Comparison of ENCODE assay signal across 9 mouse cellular contexts in genomic region chr9:89623006-89623760, GRCm38 (mm10). TPM values are rescaled to one million over a fixed set of nuclear protein-coding genes. Genes with fewer than 3 reads are reported as not detected.
A peak's percentile ranks its signal among the peaks of the same experiment; 100 is the strongest.
DNase-seq lines count a peak whose midpoint lies in the region; ATAC-seq and TF ChIP-seq lines count a peak whose summit lies in the region.
"Had no signal": no experiment of that assay in that cellular context is flagged by ENCODE, and none has a peak within 500 bp of the region (broad histone marks: within the 10 kb centered on the region; RNA-seq: fewer than 3 reads in every experiment).

Gene Minar1, minus strand, starts transcription at chr9:89623125.

- 0 out of 2 replicates have a peak, but pooled peaks cover 4% of the 10 kb centered on the region for H3K27me3 ChIP-seq in ES-Bruce4 (ENCODE audit: control insufficient read depth, insufficient read depth, low read length, poor library complexity, severe bottlenecking)
- H3K27me3 ChIP-seq in limb, embryonic 11.5 days (ENCODE audit: control insufficient read depth, insufficient read depth, low read length) = peaks cover 23% of the 10 kb centered on the region

- no peak within 1 kb of the TSS for H3K27ac ChIP-seq in ES-Bruce4 (ENCODE audit: insufficient read depth, low read length)
- H3K27ac ChIP-seq in limb, embryonic 11.5 days (replicated peaks; ENCODE audit: low read depth, low read length) = no peak within 1 kb of the TSS

- TF ChIP-seq CTCF in ES-Bruce4 (IDR thresholded peaks at IDR 0.05; ENCODE audit: low read depth, low read length) = peak; percentile 37

- H3K9me3 ChIP-seq in ES-Bruce4 (replicated peaks; ENCODE audit: control insufficient read depth, insufficient read depth, low read length, poor library complexity, severe bottlenecking) = no peaks in the 10 kb centered on the region
- H3K9me3 ChIP-seq in limb, embryonic 11.5 days (ENCODE audit: control insufficient read depth, low read length) = no peaks in the 10 kb centered on the region

- H3K4me2 ChIP-seq in limb, embryonic 11.5 days (ENCODE audit: low read depth, severe bottlenecking) = peak within 1 kb of the TSS; percentile 93

- H3K36me3 ChIP-seq in ES-Bruce4 (ENCODE audit: control insufficient read depth, insufficient read depth, low read length, poor library complexity, severe bottlenecking) = no peaks in the 10 kb centered on the region
- H3K36me3 ChIP-seq in limb, embryonic 11.5 days (ENCODE audit: control insufficient read depth, insufficient read depth, low read length) = no peaks in the 10 kb centered on the region

- H3K9ac ChIP-seq in ES-Bruce4 (ENCODE audit: low read depth, poor library complexity, severe bottlenecking) = no peak within 1 kb of the TSS
- H3K9ac ChIP-seq in limb, embryonic 11.5 days (ENCODE audit: low read length) = peak within 1 kb of the TSS; percentile 49

- H3K4me3 ChIP-seq in ES-Bruce4 (ENCODE audit: low read depth, low read length) = peak within 1 kb of the TSS; percentile 21
- peak within 1 kb of the TSS; percentile 41 for H3K4me3 ChIP-seq in limb, embryonic 11.5 days (ENCODE audit: low read depth, low read length)

- no peak for TF ChIP-seq POLR2A in ES-Bruce4 (IDR thresholded peaks at IDR 0.05; ENCODE audit: insufficient read depth, low read length)

- intact Hi-C loops in gastrocnemius, postnatal 14 days (cut with DNase I; ENCODE audit: low total_unique reads) = no loop called here

- no peak for TF ChIP-seq EP300 in ES-Bruce4 (IDR thresholded peaks at IDR 0.05; ENCODE audit: insufficient read depth, low read depth, low read length)

- peak; percentile 10 for DNase-seq in gastrocnemius, postnatal 10 days
- no peak for DNase-seq in gastrocnemius, postnatal 14 days
- peak; percentile 36 to 45 for DNase-seq in cerebellum, postnatal 4 days (ENCODE audit: low spot score in 2 of 2)
- DNase-seq in limb, embryonic 11.5 days (ENCODE audit: low spot score) = peak; percentile 63
- peak; percentile 66 for DNase-seq in neural tube, embryonic 10.5 days (ENCODE audit: extremely low spot score, low spot score)
- DNase-seq in c-Kit-positive CD71-positive TER-119-positive erythroid progenitor cells, embryonic 14.5 days (ENCODE audit: low spot score) = no peak

- no peaks in the 10 kb centered on the region for H3K4me1 ChIP-seq in ES-Bruce4 (ENCODE audit: control insufficient read depth, insufficient read depth, low read length)
- H3K4me1 ChIP-seq in limb, embryonic 11.5 days (ENCODE audit: control insufficient read depth, insufficient read depth, low read length) = 0 out of 2 replicates have a peak, but pooled peaks cover 5% of the 10 kb centered on the region

- WGBS in limb, embryonic 11.5 days = 1% methylated on average over 27 of the region's 27 CpGs

- ATAC-seq in hematopoietic stem cell, adult 5-6 weeks (replicated peaks in 1 of 2; ENCODE audit: insufficient read depth in 1 of 2, low FRiP score in 2 of 2, low TSS enrichment in 1 of 2, low read depth in 1 of 2, poor library complexity in 2 of 2, severe bottlenecking in 2 of 2) = peak; percentile 74
- peak; percentile 72 for ATAC-seq in limb, embryonic 11.5 days (ENCODE audit: insufficient number of reproducible peaks, low FRiP score, low TSS enrichment, low read depth)

RNA-seq across cellular contexts. Expression of gene Minar1, which starts in this region (rescaled TPM):
- under 1 TPM; 0.12 to 0.23 TPM for total RNA-seq in gastrocnemius, postnatal 10 days (2021)
- under 1 TPM in 1 of 2 experiments, not detected in 1; 0.11 TPM for total RNA-seq in gastrocnemius, postnatal 14 days (2021)
- 0.10 and 0.12 TPM in 2 replicates for polyA plus RNA-seq in ES-Bruce4 (2011; ENCODE audit: insufficient read depth, insufficient read length, low read depth, missing spikeins)
- not detected in 2 replicates for total RNA-seq in hematopoietic stem cell, adult 5-6 weeks (2017)
- polyA plus RNA-seq in limb, embryonic 11.5 days (2014; fragmentation: Nextera tagmentation; extraction: Ambion mirVana) = 0.09 and 0.23 TPM in 2 replicates
- polyA plus RNA-seq: large intestine, adult 2 months had no signal

Comparison
In these comparisons a context has a peak if more than half of its experiments do, and no peak if none do; other contexts are left out.
1. Peak in DNase-seq in gastrocnemius, postnatal 10 days; RNA of the gene not detected or under 1 TPM.
2. Peak in ATAC-seq in hematopoietic stem cell, adult 5-6 weeks; RNA of the gene not detected or under 1 TPM.
3. Peak in DNase-seq, ATAC-seq, H3K4me3 ChIP-seq, H3K9ac ChIP-seq and H3K4me2 ChIP-seq in limb, embryonic 11.5 days; RNA of the gene not detected or under 1 TPM.
4. DNase-seq: peak in cerebellum, postnatal 4 days (2 of 2) and neural tube, embryonic 10.5 days (single experiment); none in gastrocnemius, postnatal 14 days (single experiment) and c-Kit-positive CD71-positive TER-119-positive erythroid progenitor cells, embryonic 14.5 days (single experiment).